Mouse (Mus musculus): ENCODE measurements around the gene Rexo1. TPM values are rescaled to one million over a fixed set of nuclear protein-coding genes. Genes with fewer than 3 reads are reported as not detected.

The Rexo1 gene
- total RNA-seq, 1 experiment from 2014 or later: 63.5 TPM

DNA sequence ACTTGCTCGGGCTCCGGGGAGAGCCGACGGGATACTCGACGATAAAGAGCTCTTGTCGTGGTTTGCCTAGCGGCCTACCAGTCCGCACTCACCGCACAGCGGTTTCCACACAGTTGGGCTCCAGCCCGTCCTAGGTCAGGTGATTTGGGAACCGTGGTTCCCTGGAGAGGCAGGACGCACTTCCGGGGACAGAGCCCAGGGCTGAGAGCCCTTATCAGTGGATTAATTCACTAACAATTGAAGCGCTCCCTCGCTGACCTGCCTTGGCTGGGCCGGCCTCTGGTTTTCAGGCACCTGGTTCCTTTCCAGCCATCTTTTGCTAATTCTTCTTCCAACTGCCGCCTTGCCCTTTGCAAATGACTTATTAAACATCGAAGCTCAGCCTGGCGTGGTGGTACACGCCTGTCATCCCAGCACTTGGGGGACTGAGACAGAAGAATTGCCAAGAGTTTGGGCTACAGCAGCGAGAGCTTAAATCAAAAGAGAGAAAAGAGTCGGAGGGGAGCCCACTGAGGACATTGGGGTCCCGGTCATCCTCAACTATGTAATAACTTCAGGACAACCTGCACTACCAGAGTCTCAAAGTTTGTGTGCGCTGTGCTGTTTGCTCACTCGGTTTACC is 57.6 kb downstream of the Rexo1 start:
- DNase-seq: peak; percentile 32

GRCm38 (mm10) chr10:80502819-80503314 is 58.5 kb downstream of the Rexo1 start:
- no peak for DNase-seq

DNA sequence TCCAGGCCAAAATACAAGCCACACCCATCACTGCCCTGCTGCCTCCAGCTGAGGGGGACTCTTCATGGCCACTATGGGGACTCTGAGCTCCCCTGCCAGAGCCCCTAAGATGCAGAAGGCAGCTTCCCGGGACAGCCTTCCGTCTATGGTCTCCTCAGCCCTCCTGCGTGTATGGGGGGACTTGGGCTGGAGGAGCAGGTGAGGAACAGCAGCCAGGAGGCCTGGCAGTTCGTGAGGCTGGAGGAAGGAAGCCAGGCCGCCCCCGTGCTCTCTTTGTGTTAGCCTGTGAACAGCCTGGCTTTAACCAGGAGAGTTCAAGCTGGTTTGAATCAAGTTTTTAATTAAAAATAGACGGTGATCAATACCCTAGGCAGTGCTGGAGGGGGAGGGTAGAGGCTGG is 59.1 kb downstream of the Rexo1 start:
- no peak for DNase-seq

GRCm38 (mm10) chr10:80496421-80496820 is 64.9 kb downstream of the Rexo1 start:
- DNase-seq: no peak

DNA sequence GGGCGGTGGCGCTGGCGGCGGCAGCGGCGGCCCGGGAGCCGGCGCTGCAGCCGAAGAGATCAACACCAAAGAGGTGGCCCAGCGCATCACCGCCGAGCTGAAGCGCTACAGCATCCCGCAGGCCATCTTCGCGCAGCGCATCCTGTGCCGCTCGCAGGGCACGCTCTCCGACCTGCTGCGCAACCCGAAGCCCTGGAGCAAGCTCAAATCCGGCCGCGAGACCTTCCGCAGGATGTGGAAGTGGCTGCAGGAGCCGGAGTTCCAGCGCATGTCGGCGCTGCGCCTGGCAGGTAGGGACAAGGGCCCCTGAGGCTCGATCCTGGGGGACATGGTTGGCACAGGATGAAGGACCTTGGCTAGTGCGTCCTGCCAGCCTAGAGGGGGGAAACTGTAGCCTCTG is 65.5 kb downstream of the Rexo1 start:
- no peak for DNase-seq

GRCm38 (mm10) chr10:80494732-80495131 is 66.6 kb downstream of the Rexo1 start, which contains the start of gene Onecut3:
Onecut3 (plus strand) TSS chr10:80494835.
- peak; percentile 51 for DNase-seq

Small RNA genes lying within 50 kb of the gene (microRNA-seq; reads per million reads assigned to microRNA genes)
- 0.71 to 1.0 reads per million in 2 experiments for gene Mir6912

Other genes starting within 250 kb of the Rexo1 start
- gene 2310011J03Rik, start 241.0 kb downstream of the Rexo1 start, total RNA-seq (2021): 31.7 and 33.5 TPM in 2 replicates
- gene Pcsk4, start 232.1 kb downstream of the Rexo1 start, total RNA-seq (2021): 3.0 and 4.3 TPM in 2 replicates
- gene Reep6, start 231.6 kb downstream of the Rexo1 start, total RNA-seq (2021): 8.0 and 12.8 TPM in 2 replicates
- gene Adamtsl5, start 213.1 kb downstream of the Rexo1 start, total RNA-seq (2021): 8.9 and 10.4 TPM in 2 replicates
- gene Plk5, start 205.1 kb downstream of the Rexo1 start, total RNA-seq (2021): 0.15 TPM in 1 of 2 replicates, not detected in the other
- 18.3 and 21.7 TPM in 2 replicates for gene Mex3d, start 173.9 kb downstream of the Rexo1 start, total RNA-seq (2021)
- 127 and 139 TPM in 2 replicates for gene Mbd3, start 162.0 kb downstream of the Rexo1 start, total RNA-seq (2021)
- 728 and 779 TPM in 2 replicates for gene Uqcr11, start 154.7 kb downstream of the Rexo1 start, total RNA-seq (2021)
- gene Tcf3, start 127.9 kb downstream of the Rexo1 start, total RNA-seq (2021): 63.1 and 84.1 TPM in 2 replicates
- gene Onecut3, start 66.7 kb downstream of the Rexo1 start, total RNA-seq (2021): not detected in 2 replicates
- 0.29 and 0.64 TPM in 2 replicates for gene Atp8b3, start 22.4 kb downstream of the Rexo1 start, total RNA-seq (2021)
- gene Klf16, start 15.8 kb upstream of the Rexo1 start, total RNA-seq (2021): 9.6 and 14.8 TPM in 2 replicates
- gene Abhd17a, start 28.8 kb upstream of the Rexo1 start, total RNA-seq (2021): 87.8 and 100 TPM in 2 replicates
- gene Scamp4, start 41.3 kb upstream of the Rexo1 start, total RNA-seq (2021): 64.8 and 68.6 TPM in 2 replicates
- gene Adat3, start 41.3 kb upstream of the Rexo1 start, total RNA-seq (2021): 3.5 and 5.6 TPM in 2 replicates
- gene Gm49322, start 44.5 kb upstream of the Rexo1 start, total RNA-seq (2021): 2.3 and 3.0 TPM in 2 replicates
- gene Csnk1g2, start 61.3 kb upstream of the Rexo1 start, total RNA-seq (2021): 127 and 157 TPM in 2 replicates
- gene Btbd2, start 95.5 kb upstream of the Rexo1 start, total RNA-seq (2021): 68.4 and 79.2 TPM in 2 replicates
- 155 and 164 TPM in 2 replicates for gene Mknk2, start 116.6 kb upstream of the Rexo1 start, total RNA-seq (2021)
- gene Mob3a, start 140.4 kb upstream of the Rexo1 start, total RNA-seq (2021): 15.2 and 18.8 TPM in 2 replicates
- 21.6 and 37.1 TPM in 2 replicates for gene Izumo4, start 140.6 kb upstream of the Rexo1 start, total RNA-seq (2021)
- 94.4 and 102 TPM in 2 replicates for gene Ap3d1, start 180.7 kb upstream of the Rexo1 start, total RNA-seq (2021)
- 97.3 and 102 TPM in 2 replicates for gene Dot1l, start 193.6 kb upstream of the Rexo1 start, total RNA-seq (2021)
- 56.7 and 60.1 TPM in 2 replicates for gene Sf3a2, start 236.6 kb upstream of the Rexo1 start, total RNA-seq (2021)
- 114 and 132 TPM in 2 replicates for gene Plekhj1, start 237.1 kb upstream of the Rexo1 start, total RNA-seq (2021)
- 0.79 and 0.90 TPM in 2 replicates for gene Amh, start 243.7 kb upstream of the Rexo1 start, total RNA-seq (2021)